Mouse (Mus musculus) neural tube, embryonic 12.5 days (tissue): ENCODE measurements around the gene Myo9b. TPM values are rescaled to one million over a fixed set of nuclear protein-coding genes. Genes with fewer than 3 reads are reported as not detected.

Source experiments
- ATAC-seq: fragments of 200-750 bp; cut with Nextera tagmentation; 2 replicates; pipeline ENCODE4 v1.8.0; 2017; ENCODE audit warnings: low read depth, mild to moderate bottlenecking, moderate TSS enrichment, moderate library complexity; ENCODE audit not compliant: low FRiP score
- H3K27ac ChIP-seq: fragments of 300-500 bp; sonication (generic); 2 replicates; pipeline ENCODE4 v1.5.1; 2016
- H3K27me3 ChIP-seq: fragments of 300-500 bp; sonication (generic); replicated peaks from 2 replicates; pipeline ENCODE4 v1.6.1; 2016; ENCODE audit warnings: mild to moderate bottlenecking
- H3K36me3 ChIP-seq: fragments of 300-500 bp; sonication (generic); 2 replicates; pipeline ENCODE4 v1.6.1; 2016; ENCODE audit warnings: mild to moderate bottlenecking
- H3K4me1 ChIP-seq: fragments of 300-500 bp; sonication (generic); 2 replicates; pipeline ENCODE4 v1.6.1; 2016
- H3K4me2 ChIP-seq: fragments of 300-500 bp; sonication (generic); replicated peaks from 2 replicates; pipeline ENCODE4 v1.6.1; 2016; ENCODE audit warnings: mild to moderate bottlenecking
- H3K4me3 ChIP-seq: fragments of 300-500 bp; sonication (generic); 2 replicates; pipeline ENCODE4 v1.5.1; 2016
- H3K9ac ChIP-seq: fragments of 300-500 bp; sonication (generic); 2 replicates; pipeline ENCODE4 v1.6.1; 2016; ENCODE audit warnings: mild to moderate bottlenecking
- H3K9me3 ChIP-seq: fragments of 300-500 bp; sonication (generic); 2 replicates; pipeline ENCODE4 v1.6.1; 2016; ENCODE audit warnings: mild to moderate bottlenecking
- WGBS: fragments of 180-500 bp; shearing (Covaris S2); methylation state at CpG from one replicate; pipeline ENCODE4 v1.1.7; 2016; 5-methylcytosine and 5-hydroxymethylcytosine counted together
- polyA plus RNA-seq: library from polyadenylated mRNA; unstranded; fragments of >200 nt; fragmentation: Nextera tagmentation; extraction: Ambion mirVana; gene quantifications from 2 replicates; pipeline ENCODE4 v1.2.1, GENCODE M21; 2016

The Myo9b gene
- polyA plus RNA-seq, 1 experiment from 2014 or later, result 22.5 TPM

DNA sequence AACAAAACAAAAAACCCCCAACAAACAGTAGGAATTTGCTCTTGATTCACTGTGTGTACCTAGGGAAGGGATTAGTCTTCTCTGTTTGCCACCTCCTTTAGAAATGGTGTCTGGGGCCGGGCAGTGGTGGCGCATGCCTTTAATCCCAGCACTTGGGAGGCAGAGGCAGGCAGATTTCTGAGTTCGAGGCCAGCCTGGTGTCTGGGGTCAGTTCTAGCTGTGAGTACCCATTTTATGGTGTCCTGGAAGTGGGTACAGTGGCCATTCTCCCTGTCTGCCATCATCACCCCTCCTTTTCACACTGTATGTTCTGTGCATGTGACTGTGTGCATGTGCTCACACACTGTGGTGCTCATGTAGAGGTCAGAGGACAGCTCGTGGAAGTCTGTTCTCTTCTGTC, 135.7 kb downstream of the Myo9b start:
- WGBS, result 93% methylated on average over 4 of the region's 4 CpGs
- H3K9ac ChIP-seq, result no peak overlapping the region
- H3K4me3 ChIP-seq, result no peak overlapping the region
- no peak overlapping the region for H3K27ac ChIP-seq
- no peaks in the 10 kb centered on the region for H3K9me3 ChIP-seq
- no peak for ATAC-seq
- peaks cover 17% of the 10 kb centered on the region for H3K36me3 ChIP-seq
- peaks cover 14% of the 10 kb centered on the region for H3K4me1 ChIP-seq
- no peaks in the 10 kb centered on the region for H3K27me3 ChIP-seq
- no peak overlapping the region for H3K4me2 ChIP-seq

Other genes starting within 250 kb of the Myo9b start
- gene Haus8, start 220 bp downstream of the Myo9b start, polyA plus RNA-seq, result 51.5 and 52.3 TPM in 2 replicates
- 82.8 and 91.6 TPM in 2 replicates for gene Use1, start 94.1 kb downstream of the Myo9b start, polyA plus RNA-seq
- gene Ocel1, start 98.6 kb downstream of the Myo9b start, polyA plus RNA-seq, result 5.3 and 5.7 TPM in 2 replicates
- gene Nr2f6, start 109.2 kb downstream of the Myo9b start, polyA plus RNA-seq, result 61.5 and 67.0 TPM in 2 replicates
- gene Ushbp1, start 123.1 kb downstream of the Myo9b start, polyA plus RNA-seq, result 6.0 and 6.8 TPM in 2 replicates
- 95.6 and 100 TPM in 2 replicates for gene Babam1, start 124.1 kb downstream of the Myo9b start, polyA plus RNA-seq
- 24.0 and 26.6 TPM in 2 replicates for gene Ankle1, start 133.3 kb downstream of the Myo9b start, polyA plus RNA-seq
- 121 and 128 TPM in 2 replicates for gene Abhd8, start 190.9 kb downstream of the Myo9b start, polyA plus RNA-seq
- gene Mrpl34, start 192.2 kb downstream of the Myo9b start, polyA plus RNA-seq, result 234 and 246 TPM in 2 replicates
- gene Dda1, start 196.5 kb downstream of the Myo9b start, polyA plus RNA-seq, result 189 and 194 TPM in 2 replicates
- gene Ano8, start 213.2 kb downstream of the Myo9b start, polyA plus RNA-seq, result 19.7 and 23.7 TPM in 2 replicates
- 13.6 and 16.3 TPM in 2 replicates for gene Gtpbp3, start 215.4 kb downstream of the Myo9b start, polyA plus RNA-seq
- gene Plvap, start 239.0 kb downstream of the Myo9b start, polyA plus RNA-seq, result 41.7 and 48.7 TPM in 2 replicates